Mouse (Mus musculus): ENCODE results near the gene Hipk2.

Hipk2 gene

GRCm38 (mm10) chr6:38876071-38876911, at the start of gene Hipk2:
Gene Hipk2, minus strand, starts transcription at chr6:38876165.
- DNase-seq, result peak; percentile 93

- DNase-seq, result no peak
Observed at GRCm38 (mm10) chr6:38925719-38926118, 49.8 kb upstream of the Hipk2 start.

- DNase-seq, result no peak
Observed at GRCm38 (mm10) chr6:38923870-38924817, 48.2 kb upstream of the Hipk2 start.

- no peak for DNase-seq
Observed at GRCm38 (mm10) chr6:38923450-38923849, 47.5 kb upstream of the Hipk2 start.

- no peak for DNase-seq
Observed at GRCm38 (mm10) chr6:38922517-38922916, 46.6 kb upstream of the Hipk2 start.

- no peak for DNase-seq
Observed at GRCm38 (mm10) chr6:38921810-38922116, 45.8 kb upstream of the Hipk2 start.

GRCm38 (mm10) chr6:38921095-38921809, 45.3 kb upstream of the Hipk2 start:
- DNase-seq, result no peak

- DNase-seq, result peak; percentile 43
Observed at GRCm38 (mm10) chr6:38920141-38920540, 44.2 kb upstream of the Hipk2 start.

GRCm38 (mm10) chr6:38919135-38919740, 43.3 kb upstream of the Hipk2 start:
- DNase-seq, result peak; percentile 79

GRCm38 (mm10) chr6:38918728-38919127, 42.8 kb upstream of the Hipk2 start:
- DNase-seq, result no peak

- DNase-seq, result peak; percentile 33
Observed at GRCm38 (mm10) chr6:38917415-38917814, 41.5 kb upstream of the Hipk2 start.

GRCm38 (mm10) chr6:38916571-38916970, 40.6 kb upstream of the Hipk2 start:
- no peak for DNase-seq

GRCm38 (mm10) chr6:38915776-38916175, 39.8 kb upstream of the Hipk2 start:
- DNase-seq, result no peak

GRCm38 (mm10) chr6:38914181-38914580, 38.2 kb upstream of the Hipk2 start:
- DNase-seq, result no peak

- DNase-seq, result no peak
Observed at GRCm38 (mm10) chr6:38913386-38914042, 37.5 kb upstream of the Hipk2 start.

- no peak for DNase-seq
Observed at GRCm38 (mm10) chr6:38912845-38913244, 36.9 kb upstream of the Hipk2 start.

GRCm38 (mm10) chr6:38912121-38912660, 36.2 kb upstream of the Hipk2 start:
- DNase-seq, result no peak

- DNase-seq, result peak; percentile 79
Observed at GRCm38 (mm10) chr6:38910828-38911559, 35.0 kb upstream of the Hipk2 start.

GRCm38 (mm10) chr6:38908401-38908800, 32.4 kb upstream of the Hipk2 start:
- no peak for DNase-seq

- DNase-seq, result no peak
Observed at GRCm38 (mm10) chr6:38906005-38906404, 30.0 kb upstream of the Hipk2 start.

- peak; percentile 50 for DNase-seq
Observed at GRCm38 (mm10) chr6:38902820-38903439, 27.0 kb upstream of the Hipk2 start.
